Mouse (Mus musculus) thymus, adult 2 months (tissue): ENCODE results near the gene Slc25a30.

Experiments used
- CTCF ChIP-seq: fragments of 200-500 bp; IDR thresholded peaks from 2 replicates; pipeline ENCODE4 v1.5.1; 2012; ENCODE audit warnings: mild to moderate bottlenecking, control low read depth, low read length, moderate library complexity, borderline replicate concordance; ENCODE audit not compliant: control insufficient read depth, poor library complexity, insufficient read depth; ENCODE audit errors: extremely low read depth
- POLR2A ChIP-seq: fragments of 200-500 bp; IDR thresholded peaks from 2 replicates; pipeline ENCODE4 v1.6.1; 2012; ENCODE audit warnings: mild to moderate bottlenecking, low read length, control low read depth, moderate library complexity; ENCODE audit not compliant: control insufficient read depth, poor library complexity, insufficient read depth; ENCODE audit errors: extremely low read depth

DNA sequence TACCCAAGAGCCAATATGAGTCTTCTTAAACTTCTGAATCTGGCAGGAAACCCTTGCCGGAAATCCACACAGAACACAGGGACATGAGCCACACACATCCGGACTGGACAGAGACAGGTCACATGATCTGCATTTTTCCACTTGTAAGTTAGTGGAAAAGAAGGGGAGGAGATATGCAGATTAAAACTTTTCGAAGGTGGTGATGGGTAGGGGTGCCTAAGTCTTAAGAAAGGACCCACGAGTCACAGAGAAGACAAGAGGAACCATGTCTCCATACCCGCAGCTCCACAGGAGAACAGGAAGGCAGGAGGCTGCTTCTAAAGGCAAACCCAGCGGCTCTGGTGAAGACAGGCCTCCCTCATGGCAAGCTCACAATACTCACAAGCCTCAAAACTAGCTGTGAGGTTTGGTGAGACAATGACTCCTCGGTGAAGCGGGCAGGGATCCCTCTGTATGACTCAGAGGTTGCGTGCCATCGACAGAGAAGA is 47.5 kb upstream of the Slc25a30 start:
- no peak for TF ChIP-seq POLR2A
- no peak for TF ChIP-seq CTCF
